Mouse (Mus musculus): ENCODE results near the gene Dync1li1.

DNA sequence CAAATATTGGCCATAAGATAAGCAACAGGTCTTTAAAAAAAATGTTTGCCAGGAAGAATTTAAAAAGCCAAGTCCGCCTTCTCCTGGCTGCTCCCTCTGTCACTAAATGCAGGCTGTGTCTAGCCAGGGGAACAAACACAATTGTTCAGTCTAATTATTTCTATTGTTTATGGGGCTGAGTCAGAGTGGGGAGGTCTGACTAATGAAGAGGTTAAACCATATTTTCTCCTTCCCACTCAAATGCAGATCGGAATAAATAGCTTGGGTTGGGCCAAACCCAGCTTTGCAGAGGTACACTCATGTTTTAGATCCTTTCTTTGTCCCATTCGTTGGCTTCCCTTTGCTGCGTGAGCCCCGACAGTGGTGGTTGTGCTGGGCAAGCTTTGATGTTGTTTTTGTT, 39.2 kb upstream of the Dync1li1 start:
- TF ChIP-seq ZNF384 (IDR thresholded peaks at IDR 0.05; ENCODE audit: low read depth, low read length) = no peak
- TF ChIP-seq POLR2A (IDR thresholded peaks at IDR 0.05; ENCODE audit: low read depth, low read length) = no peak
- no peak for TF ChIP-seq EP300 (IDR thresholded peaks at IDR 0.05; ENCODE audit: low read length)
- no peak for TF ChIP-seq SMC3 (IDR thresholded peaks at IDR 0.05; ENCODE audit: low read depth, low read length)
- TF ChIP-seq HCFC1 (IDR thresholded peaks at IDR 0.05; ENCODE audit: low read depth, low read length) = no peak
- no peak for TF ChIP-seq MAZ (IDR thresholded peaks at IDR 0.05; ENCODE audit: low read depth, low read length)
- TF ChIP-seq CHD2 (IDR thresholded peaks at IDR 0.05; ENCODE audit: low read length) = no peak
- no peak for TF ChIP-seq CHD1 (IDR thresholded peaks at IDR 0.05; ENCODE audit: low read depth, low read length)
- no peak for TF ChIP-seq ETS1 (conservative IDR thresholded peaks at IDR 0.05; ENCODE audit: low read depth, low read length)

Measured in CH12.LX (cell line).